18 mouse cellular contexts compared by ENCODE assay signal in genomic region chr11:72408451-72409170, GRCm38 (mm10). TPM values are rescaled to one million over a fixed set of nuclear protein-coding genes. Genes with fewer than 3 reads are reported as not detected.
DNase-seq lines count a peak whose midpoint lies in the region; ATAC-seq and TF ChIP-seq lines count a peak whose summit lies in the region.
"Had no signal": no experiment of that assay in that cellular context is flagged by ENCODE, and none has a peak within 500 bp of the region (broad histone marks: within the 10 kb centered on the region; RNA-seq: fewer than 3 reads in every experiment).

No protein-coding gene starts in this region.

- peak overlapping the region; percentile 60 for H3K9ac ChIP-seq in kidney, embryonic 16.5 days (replicated peaks; ENCODE audit: low read length)
- H3K9ac ChIP-seq in embryonic facial prominence, embryonic 13.5 days = no peak overlapping the region
- H3K9ac ChIP-seq in limb, embryonic 14.5 days (ENCODE audit: low read depth, low read length, severe bottlenecking) = no peak overlapping the region

- H3K4me2 ChIP-seq in kidney, embryonic 16.5 days (replicated peaks; ENCODE audit: low read depth, low read length) = peak overlapping the region; percentile 93
- H3K4me2 ChIP-seq in embryonic facial prominence, embryonic 13.5 days = peak overlapping the region; percentile 99
- H3K4me2 ChIP-seq in limb, embryonic 14.5 days (replicated peaks; ENCODE audit: low read depth, low read length, severe bottlenecking) = peak overlapping the region; percentile 25

- peak overlapping the region; percentile 93 for H3K27ac ChIP-seq in heart, embryonic 10.5 days
- H3K27ac ChIP-seq in kidney, embryonic 16.5 days (ENCODE audit: low read length) = no peak overlapping the region
- H3K27ac ChIP-seq in embryonic facial prominence, embryonic 13.5 days = no peak overlapping the region
- H3K27ac ChIP-seq in limb, embryonic 14.5 days (replicated peaks; ENCODE audit: low read depth, low read length) = no peak overlapping the region

- H3K4me1 ChIP-seq in heart, embryonic 10.5 days = peaks cover 90% of the 10 kb centered on the region
- H3K4me1 ChIP-seq in kidney, embryonic 16.5 days (ENCODE audit: insufficient read depth, low read length) = peaks cover 79% of the 10 kb centered on the region
- peaks cover 33% of the 10 kb centered on the region for H3K4me1 ChIP-seq in embryonic facial prominence, embryonic 13.5 days
- H3K4me1 ChIP-seq in limb, embryonic 14.5 days (ENCODE audit: control insufficient read depth, insufficient read depth, low read length) = peaks cover 14% of the 10 kb centered on the region

- 27% methylated on average over 9 of the region's 9 CpGs for WGBS in heart, embryonic 10.5 days
- WGBS in kidney, embryonic 16.5 days = 24% methylated on average over 9 of the region's 9 CpGs
- 50% methylated on average over 9 of the region's 9 CpGs for WGBS in embryonic facial prominence, embryonic 13.5 days
- 26% methylated on average over 9 of the region's 9 CpGs for WGBS in limb, embryonic 14.5 days

- ATAC-seq in kidney, embryonic 16.5 days (ENCODE audit: low FRiP score, low TSS enrichment) = no peak
- ATAC-seq in embryonic facial prominence, embryonic 13.5 days (ENCODE audit: insufficient number of reproducible peaks, insufficient read depth, low FRiP score, low TSS enrichment, low read depth) = no peak
- ATAC-seq in limb, embryonic 14.5 days (ENCODE audit: low FRiP score, low read depth) = no peak

- H3K4me3 ChIP-seq in heart, embryonic 10.5 days = peak overlapping the region; percentile 96
- H3K4me3 ChIP-seq in kidney, embryonic 16.5 days (ENCODE audit: low read length) = peak overlapping the region; percentile 83
- 0 out of 2 replicates have a peak overlapping the region, but pooled peaks have one; percentile 9 for H3K4me3 ChIP-seq in embryonic facial prominence, embryonic 13.5 days
- 0 out of 2 replicates have a peak overlapping the region, but pooled peaks have one; percentile 0 for H3K4me3 ChIP-seq in limb, embryonic 14.5 days (replicated peaks; ENCODE audit: low read length)
- H3K4me3 ChIP-seq: megakaryocyte, embryonic 14.5 days had no signal

- no peak for DNase-seq in heart, embryonic 10.5 days (ENCODE audit: low spot score)
- DNase-seq in heart, postnatal 4 days = no peak
- DNase-seq in kidney, postnatal 10 days = no peak
- no peak for DNase-seq in limb, embryonic 14.5 days (ENCODE audit: low spot score)
- DNase-seq in cerebellum, adult 11 months = no peak
- DNase-seq in yolk sac, embryonic 10.5 days (ENCODE audit: low spot score) = no peak
- DNase-seq: adrenal gland, postnatal 36 days; B cell, adult 2 months; kidney, adult 9 months; layer of hippocampus, postnatal 36 days; right cerebral cortex, postnatal 4 days; thymus, postnatal 4 days had no signal

- H3K9me3 ChIP-seq in heart, embryonic 10.5 days = no peaks in the 10 kb centered on the region
- H3K9me3 ChIP-seq in kidney, embryonic 16.5 days (ENCODE audit: low read length) = no peaks in the 10 kb centered on the region
- no peaks in the 10 kb centered on the region for H3K9me3 ChIP-seq in embryonic facial prominence, embryonic 13.5 days
- no peaks in the 10 kb centered on the region for H3K9me3 ChIP-seq in limb, embryonic 14.5 days (ENCODE audit: control insufficient read depth, low read length)
- H3K9me3 ChIP-seq: megakaryocyte, embryonic 14.5 days had no signal

- H3K36me3 ChIP-seq in heart, embryonic 10.5 days = peaks cover 9% of the 10 kb centered on the region
- no peaks in the 10 kb centered on the region for H3K36me3 ChIP-seq in kidney, embryonic 16.5 days (ENCODE audit: insufficient read depth, low read length)
- H3K36me3 ChIP-seq in embryonic facial prominence, embryonic 13.5 days = 0 out of 2 replicates have a peak, but pooled peaks cover under 1% of the 10 kb centered on the region
- no peaks in the 10 kb centered on the region for H3K36me3 ChIP-seq in limb, embryonic 14.5 days (ENCODE audit: control insufficient read depth, insufficient read depth, low read length)
- H3K36me3 ChIP-seq: G1E had no signal

- no peak for TF ChIP-seq POLR2A in limb, embryonic 14.5 days (IDR thresholded peaks at IDR 0.05; ENCODE audit: borderline replicate concordance, extremely low read depth, insufficient read depth, insufficient read length)

- H3K27me3 ChIP-seq in heart, embryonic 10.5 days (ENCODE audit: insufficient read depth, poor library complexity, severe bottlenecking) = no peaks in the 10 kb centered on the region
- H3K27me3 ChIP-seq in kidney, embryonic 16.5 days (ENCODE audit: insufficient read depth, low read length) = 0 out of 2 replicates have a peak, but pooled peaks cover 4% of the 10 kb centered on the region
- peaks cover 42% of the 10 kb centered on the region for H3K27me3 ChIP-seq in embryonic facial prominence, embryonic 13.5 days
- no peaks in the 10 kb centered on the region for H3K27me3 ChIP-seq in limb, embryonic 14.5 days (ENCODE audit: control insufficient read depth, insufficient read depth, low read length)

RNA-seq across cellular contexts. Expression of gene Smtnl2, which starts 2.9 kb away (rescaled TPM):
- polyA plus RNA-seq in heart, embryonic 10.5 days (2016; fragmentation: Nextera tagmentation; extraction: Ambion mirVana) = 148 and 184 TPM in 2 replicates
- total RNA-seq in heart, postnatal 4 days (2021) = 10 to 100 TPM; 62.2 to 63.4 TPM
- 109 and 124 TPM in 2 replicates for polyA plus RNA-seq in kidney, embryonic 16.5 days (2015; fragmentation: Nextera tagmentation; extraction: Ambion mirVana)
- 25.1 and 26.7 TPM in 2 replicates for polyA plus RNA-seq in embryonic facial prominence, embryonic 13.5 days (2015; fragmentation: Nextera tagmentation; extraction: Ambion mirVana)
- 23.9 and 24.2 TPM in 2 replicates for polyA plus RNA-seq in limb, embryonic 14.5 days (2012; rRNA removed)
- polyA plus RNA-seq in limb, embryonic 14.5 days (2014; fragmentation: Nextera tagmentation; extraction: Ambion mirVana) = 31.9 and 33.2 TPM in 2 replicates
- polyA plus RNA-seq: G1E had no signal

RNA-seq across cellular contexts. Expression of gene Ggt6, which starts 26.7 kb away (rescaled TPM):
- not detected in 2 replicates for polyA plus RNA-seq in heart, embryonic 10.5 days (2016; fragmentation: Nextera tagmentation; extraction: Ambion mirVana)
- total RNA-seq in heart, postnatal 4 days (2021) = not detected
- polyA plus RNA-seq in kidney, embryonic 16.5 days (2015; fragmentation: Nextera tagmentation; extraction: Ambion mirVana) = 1.6 and 2.2 TPM in 2 replicates
- 1.1 and 1.3 TPM in 2 replicates for polyA plus RNA-seq in embryonic facial prominence, embryonic 13.5 days (2015; fragmentation: Nextera tagmentation; extraction: Ambion mirVana)
- polyA plus RNA-seq in limb, embryonic 14.5 days (2012; rRNA removed) = 4.6 and 4.9 TPM in 2 replicates
- 4.8 and 5.9 TPM in 2 replicates for polyA plus RNA-seq in limb, embryonic 14.5 days (2014; fragmentation: Nextera tagmentation; extraction: Ambion mirVana)
- total RNA-seq: layer of hippocampus, postnatal 36 days had no signal
- polyA plus RNA-seq: G1E; hindbrain, embryonic 11.5 days; limb, embryonic 11.5 days had no signal

RNA-seq across cellular contexts. Expression of gene Mybbp1a, which starts 32.5 kb away (rescaled TPM):
- polyA plus RNA-seq in heart, embryonic 10.5 days (2016; fragmentation: Nextera tagmentation; extraction: Ambion mirVana) = 133 and 186 TPM in 2 replicates
- 10 to 100 TPM; 55.6 to 55.9 TPM for total RNA-seq in heart, postnatal 4 days (2021)
- polyA plus RNA-seq in kidney, embryonic 16.5 days (2015; fragmentation: Nextera tagmentation; extraction: Ambion mirVana) = 175 and 177 TPM in 2 replicates
- polyA plus RNA-seq in embryonic facial prominence, embryonic 13.5 days (2015; fragmentation: Nextera tagmentation; extraction: Ambion mirVana) = 162 and 174 TPM in 2 replicates
- polyA plus RNA-seq in limb, embryonic 14.5 days (2012; rRNA removed) = 103 and 110 TPM in 2 replicates
- 123 and 127 TPM in 2 replicates for polyA plus RNA-seq in limb, embryonic 14.5 days (2014; fragmentation: Nextera tagmentation; extraction: Ambion mirVana)

RNA-seq across cellular contexts. Expression of gene Tekt1, which starts 46.4 kb away (rescaled TPM):
- 0.39 and 2.0 TPM in 2 replicates for polyA plus RNA-seq in heart, embryonic 10.5 days (2016; fragmentation: Nextera tagmentation; extraction: Ambion mirVana)
- under 1 TPM; 0.26 to 0.50 TPM for total RNA-seq in heart, postnatal 4 days (2021)
- polyA plus RNA-seq in kidney, embryonic 16.5 days (2015; fragmentation: Nextera tagmentation; extraction: Ambion mirVana) = 6.1 and 6.5 TPM in 2 replicates
- polyA plus RNA-seq in embryonic facial prominence, embryonic 13.5 days (2015; fragmentation: Nextera tagmentation; extraction: Ambion mirVana) = 3.1 and 5.0 TPM in 2 replicates
- polyA plus RNA-seq in limb, embryonic 14.5 days (2012; rRNA removed) = 0.87 and 1.3 TPM in 2 replicates
- polyA plus RNA-seq in limb, embryonic 14.5 days (2014; fragmentation: Nextera tagmentation; extraction: Ambion mirVana) = 1.5 and 2.2 TPM in 2 replicates
- total RNA-seq: G1E had no signal
- polyA plus RNA-seq: G1E had no signal

Comparison
In these comparisons a context has a peak if more than half of its experiments do, and no peak if none do; other contexts are left out.
1. H3K4me3 ChIP-seq: peak in every context shown above with its lines; median percentile 96 in heart, embryonic 10.5 days; 83 in kidney, embryonic 16.5 days; 9 in embryonic facial prominence, embryonic 13.5 days; 0 in limb, embryonic 14.5 days.
2. H3K4me2 ChIP-seq: peak in every context shown above with its lines; median percentile 99 in embryonic facial prominence, embryonic 13.5 days; 93 in kidney, embryonic 16.5 days; 25 in limb, embryonic 14.5 days.